Mouse (Mus musculus): ENCODE data around the gene Eif4g1. TPM values are rescaled to one million over a fixed set of nuclear protein-coding genes. Genes with fewer than 3 reads are reported as not detected.

Gene Eif4g1
- total and polyA plus RNA-seq, 3 experiments = 403 to 519 (median 473) TPM

DNA sequence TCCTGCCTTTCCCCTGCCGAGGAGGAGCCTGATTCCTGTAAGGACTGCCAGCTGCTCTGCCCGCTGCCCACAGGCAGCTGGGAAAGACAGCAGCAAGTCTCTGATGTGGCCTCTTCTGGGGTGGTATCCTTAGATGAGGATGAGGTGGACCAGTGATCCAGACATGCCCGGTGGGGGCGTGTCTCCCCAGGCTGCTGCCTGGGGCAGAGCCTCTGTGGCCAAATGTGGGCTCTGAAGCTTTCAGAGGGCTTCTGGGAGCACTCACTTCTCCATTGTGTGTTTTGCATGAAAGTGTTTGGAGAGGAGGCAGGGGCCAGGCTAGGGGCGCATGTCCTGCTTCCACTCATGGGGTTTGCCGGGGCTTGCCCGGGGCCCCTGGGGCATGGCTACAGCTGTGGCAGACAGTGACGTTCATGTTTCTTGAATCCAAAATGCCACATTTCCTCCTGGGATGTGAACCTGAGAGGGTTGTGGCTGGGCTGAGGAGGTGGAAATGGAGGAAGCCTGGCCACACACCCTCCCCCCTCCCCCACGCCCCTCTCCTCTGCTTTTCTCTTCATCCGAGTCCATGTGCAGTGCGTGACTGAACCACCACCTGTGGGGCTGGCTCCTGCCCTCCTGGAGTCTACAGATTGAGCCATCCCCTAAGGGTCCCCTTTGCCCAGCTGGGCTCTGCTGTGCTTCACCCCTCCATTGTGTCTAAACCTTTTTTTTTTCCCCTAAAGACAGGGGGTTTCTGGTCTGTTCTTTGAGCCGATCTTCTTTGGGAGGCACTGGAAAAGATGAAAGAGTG is 33.8 kb downstream of the Eif4g1 start (continued):
- TF ChIP-seq MEF2A (IDR thresholded peaks at IDR 0.05; ENCODE audit: borderline replicate concordance, low read depth, low read length) (peak; percentile 92), JUN (IDR thresholded peaks at IDR 0.05; ENCODE audit: insufficient read depth, low read depth, low read length) (peak; percentile 7; the same call in 1 of the 2 replicates), POLR2A (IDR thresholded peaks at IDR 0.05; ENCODE audit: low read depth, low read length) (peak; percentile 72; the same call in 1 of the 2 replicates), ZNF384 (IDR thresholded peaks at IDR 0.05; ENCODE audit: low read depth, low read length) (0 out of 2 replicates have a peak, but pooled peaks have one; percentile 36), ZMIZ1 (IDR thresholded peaks at IDR 0.05; ENCODE audit: low read depth, low read length) (peak; percentile 88), USF1 (IDR thresholded peaks at IDR 0.05; ENCODE audit: low read depth, low read length) (no peak; the same call in 1 of the 2 replicates), PAX5 (IDR thresholded peaks at IDR 0.05; ENCODE audit: low read length) (no peak), POLR2AphosphoS2 (IDR thresholded peaks at IDR 0.05; ENCODE audit: low read depth, low read length) (peak; percentile 66), HCFC1 (IDR thresholded peaks at IDR 0.05; ENCODE audit: low read depth, low read length) (peak; percentile 62; the same call in 1 of the 2 replicates), ZKSCAN1 (IDR thresholded peaks at IDR 0.05; ENCODE audit: borderline replicate concordance, low read depth, low read length) (no peak), E2F4 (IDR thresholded peaks at IDR 0.05; ENCODE audit: insufficient replicate concordance, low read depth, low read length) (no peak)

DNA sequence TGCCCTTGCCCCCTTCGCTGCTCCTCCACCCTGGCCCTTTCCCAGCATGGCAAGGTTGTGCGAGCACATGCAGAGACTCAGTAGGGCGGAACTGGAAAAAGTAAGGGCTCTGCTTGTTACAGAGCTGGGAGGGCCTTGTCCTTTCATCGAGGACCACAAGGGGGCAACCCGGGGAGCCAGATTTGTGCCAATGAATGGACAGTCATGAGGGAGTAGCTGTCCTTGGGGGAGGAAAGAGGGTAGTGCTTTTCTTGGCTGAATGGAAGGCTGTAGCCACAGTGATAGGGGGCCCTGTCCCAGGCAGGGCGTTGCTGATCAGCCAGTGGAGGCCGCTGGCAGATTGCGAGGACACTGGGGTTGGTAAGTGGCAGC is 34.4 kb downstream of the Eif4g1 start:
- peak; percentile 96 for DNase-seq (ENCODE audit: extremely low read depth)
- Histone ChIP-seq H3K4me2 (ENCODE audit: insufficient read depth, low read depth, poor library complexity, severe bottlenecking) (peak overlapping the region; percentile 83), H3K9me3 (replicated peaks; ENCODE audit: low read length) (no peaks in the 10 kb centered on the region), H3K27me3 (replicated peaks) (no peaks in the 10 kb centered on the region), H3K79me2 (replicated peaks; ENCODE audit: control insufficient read depth, extremely low read depth, insufficient read depth, poor library complexity, severe bottlenecking) (no peaks in the 10 kb centered on the region), H3K4me3 (replicated peaks in 1 of 3; ENCODE audit: low read depth in 2 of 3, low read length in 2 of 3, poor library complexity in 1 of 3) (peak overlapping the region in 2 of 3 experiments; percentile 8 to 45), H3K9ac (ENCODE audit: insufficient read depth, low read depth) (peak overlapping the region; percentile 55), H3K36me3 (replicated peaks in 1 of 2; ENCODE audit: control insufficient read depth in 1 of 2, insufficient read depth in 1 of 2, low read length in 1 of 2) (peaks cover 0 to 23% of the 10 kb centered on the region in 2 experiments), H3K27ac (ENCODE audit: insufficient read depth, low read depth) (peak overlapping the region; percentile 80), H3K4me1 (ENCODE audit: control insufficient read depth in 1 of 2, insufficient read depth in 2 of 2) (peaks cover 13 to 58% of the 10 kb centered on the region in 2 experiments)
- in situ Hi-C loops (cut with MboI; ENCODE audit: low pct_ligation_motif_present, low pct_unique_long_range_greater_than_20kb, low sequenced_read_pairs) = no loop called here
- dilution Hi-C loops (cut with MboI; ENCODE audit: extremely low pct_ligation_motif_present, extremely low pct_unique_long_range_greater_than_20kb, low sequenced_read_pairs) = no loop called here
- TF ChIP-seq CHD2 (IDR thresholded peaks at IDR 0.05; ENCODE audit: low read length) (no peak), ELF1 (IDR thresholded peaks at IDR 0.05; ENCODE audit: low read depth, low read length) (peak; percentile 61), BHLHE40 (IDR thresholded peaks at IDR 0.05; ENCODE audit: low read depth, low read length) (peak; percentile 67), USF1 (IDR thresholded peaks at IDR 0.05; ENCODE audit: low read depth, low read length) (no peak), MXI1 (IDR thresholded peaks at IDR 0.05; ENCODE audit: low read depth, low read length) (peak; percentile 43; the same call in 1 of the 2 replicates), RAD21 (IDR thresholded peaks at IDR 0.05; ENCODE audit: low read depth, low read length) (peak; percentile 55), ZNF384 (IDR thresholded peaks at IDR 0.05; ENCODE audit: low read depth, low read length) (no peak), NELFE (IDR thresholded peaks at IDR 0.05; ENCODE audit: low read depth, low read length) (no peak), RCOR1 (conservative IDR thresholded peaks at IDR 0.05; ENCODE audit: low read depth, low read length) (no peak), MYC (IDR thresholded peaks at IDR 0.05; ENCODE audit: low read depth, low read length) (peak; percentile 92), JUN (IDR thresholded peaks at IDR 0.05; ENCODE audit: insufficient read depth, low read depth, low read length) (no peak), UBTF (IDR thresholded peaks at IDR 0.05; ENCODE audit: low read depth, low read length) (no peak), ZMIZ1 (IDR thresholded peaks at IDR 0.05; ENCODE audit: low read depth, low read length) (no peak), TCF12 (IDR thresholded peaks at IDR 0.05; ENCODE audit: low read depth, low read length) (peak; percentile 39; the same call in 1 of the 2 replicates), ETS1 (conservative IDR thresholded peaks at IDR 0.05; ENCODE audit: low read depth, low read length) (no peak; the same call in 1 of the 2 replicates), IRF4 (IDR thresholded peaks at IDR 0.05; ENCODE audit: low read depth, low read length) (peak; percentile 56), TBP (conservative IDR thresholded peaks at IDR 0.05; ENCODE audit: low read depth, low read length) (peak; percentile 47; the same call in 1 of the 2 replicates), MAZ (IDR thresholded peaks at IDR 0.05; ENCODE audit: low read depth, low read length) (no peak; the same call in 1 of the 2 replicates), NRF1 (IDR thresholded peaks at IDR 0.05; ENCODE audit: low read depth, low read length) (no peak), PAX5 (IDR thresholded peaks at IDR 0.05; ENCODE audit: low read length) (no peak), POLR2AphosphoS2 (IDR thresholded peaks at IDR 0.05; ENCODE audit: low read depth, low read length) (no peak; the same call in 1 of the 2 replicates), MEF2A (IDR thresholded peaks at IDR 0.05; ENCODE audit: borderline replicate concordance, low read depth, low read length) (no peak), MAX (IDR thresholded peaks at IDR 0.05; ENCODE audit: low read length) (peak; percentile 85), GABPA (IDR thresholded peaks at IDR 0.05; ENCODE audit: insufficient replicate concordance, low read depth, low read length) (no peak), HCFC1 (IDR thresholded peaks at IDR 0.05; ENCODE audit: low read depth, low read length) (no peak; the same call in 1 of the 2 replicates), USF2 (conservative IDR thresholded peaks at IDR 0.05; ENCODE audit: low read depth, low read length) (no peak), KAT2A (IDR thresholded peaks at IDR 0.05; ENCODE audit: insufficient replicate concordance, low read length) (no peak), JUND (conservative IDR thresholded peaks at IDR 0.05; ENCODE audit: low read depth, low read length) (no peak), MAFK (IDR thresholded peaks at IDR 0.05; ENCODE audit: insufficient replicate concordance, low read length) (no peak), CTCF (conservative IDR thresholded peaks at IDR 0.05 in 1 of 2, IDR thresholded peaks at IDR 0.05 in 1 of 2; ENCODE audit: low read depth in 2 of 2, low read length in 2 of 2) (peak; percentile 57 to 88), EP300 (IDR thresholded peaks at IDR 0.05; ENCODE audit: low read length) (no peak)

All from CH12.LX (cell line).